Mouse (Mus musculus) stomach, embryonic 14.5 days (tissue): Measurements from ENCODE around the gene Sgsm2. TPM values are rescaled to one million over a fixed set of nuclear protein-coding genes. Genes with fewer than 3 reads are reported as not detected.

Source experiments
- ATAC-seq: fragments of 200-750 bp; cut with Nextera tagmentation; 2 replicates; pipeline ENCODE4 v1.8.0; 2017; ENCODE audit warnings: low read depth, moderate TSS enrichment; ENCODE audit not compliant: insufficient number of reproducible peaks, insufficient read depth, low FRiP score
- H3K27ac ChIP-seq: fragments of 300-500 bp; sonication (generic); 2 replicates; pipeline ENCODE4 v1.5.1; 2014; ENCODE audit warnings: mild to moderate bottlenecking, low read length, moderate library complexity, mixed read lengths
- H3K27me3 ChIP-seq: fragments of 300-500 bp; sonication (generic); 2 replicates; pipeline ENCODE4 v1.6.1; 2014; ENCODE audit warnings: low read length, control low read depth, mixed read lengths; ENCODE audit not compliant: control insufficient read depth, insufficient read depth
- H3K36me3 ChIP-seq: fragments of 300-500 bp; sonication (generic); 2 replicates; pipeline ENCODE4 v1.6.1; 2014; ENCODE audit warnings: mild to moderate bottlenecking, control low read depth, low read length, moderate library complexity, mixed read lengths; ENCODE audit not compliant: control insufficient read depth, insufficient read depth
- H3K4me1 ChIP-seq: fragments of 300-500 bp; sonication (generic); 2 replicates; pipeline ENCODE4 v1.6.1; 2014; ENCODE audit warnings: low read length, control low read depth, mixed read lengths; ENCODE audit not compliant: control insufficient read depth, insufficient read depth
- H3K4me2 ChIP-seq: fragments of 300-500 bp; sonication (generic); replicated peaks from 2 replicates; pipeline ENCODE4 v1.6.1; 2014; ENCODE audit warnings: low read depth, low read length, control low read depth
- H3K4me3 ChIP-seq: fragments of 300-500 bp; sonication (generic); 2 replicates; pipeline ENCODE4 v1.5.1; 2014; ENCODE audit warnings: low read depth, low read length, control low read depth
- H3K9ac ChIP-seq: fragments of 300-500 bp; sonication (generic); replicated peaks from 2 replicates; pipeline ENCODE4 v1.6.1; 2014; ENCODE audit warnings: low read depth, mild to moderate bottlenecking, control low read depth, low read length, moderate library complexity, mixed read lengths
- H3K9me3 ChIP-seq: fragments of 300-500 bp; sonication (generic); 2 replicates; pipeline ENCODE4 v1.6.1; 2016; ENCODE audit warnings: low read depth, low read length, control low read depth; ENCODE audit not compliant: control insufficient read depth
- WGBS: fragments of 180-500 bp; shearing (Covaris S2); extraction: QIAGEN DNeasy Blood & Tissue Kit; methylation state at CpG from one replicate; pipeline ENCODE4 v1.1.7; 2014; 5-methylcytosine and 5-hydroxymethylcytosine counted together
- polyA plus RNA-seq: library from polyadenylated mRNA; unstranded; fragments of >200 nt; fragmentation: Nextera tagmentation; extraction: Ambion mirVana; gene quantifications from 2 replicates; pipeline ENCODE4 v1.2.1, GENCODE M21; 2014

Sgsm2 gene
- polyA plus RNA-seq, 1 experiment from 2014 or later, result 6.9 TPM

- 66% methylated on average over 6 of the region's 6 CpGs for WGBS
- no peaks in the 10 kb centered on the region for H3K9me3 ChIP-seq
- no peak overlapping the region for H3K27ac ChIP-seq
- no peak overlapping the region for H3K9ac ChIP-seq
- H3K36me3 ChIP-seq, result peaks cover 9% of the 10 kb centered on the region
- no peak for ATAC-seq
- no peaks in the 10 kb centered on the region for H3K27me3 ChIP-seq
- H3K4me3 ChIP-seq, result no peak overlapping the region
- H3K4me2 ChIP-seq, result no peak overlapping the region
- H3K4me1 ChIP-seq, result no peaks in the 10 kb centered on the region
Measured at GRCm38 (mm10) chr11:74919249-74919648, 22.4 kb upstream of the Sgsm2 start.

- H3K9ac ChIP-seq, result no peak overlapping the region
- no peak overlapping the region for H3K27ac ChIP-seq
- no peaks in the 10 kb centered on the region for H3K27me3 ChIP-seq
- no peak overlapping the region for H3K4me3 ChIP-seq
- WGBS, result 72% methylated on average over 3 of the region's 3 CpGs
- no peaks in the 10 kb centered on the region for H3K9me3 ChIP-seq
- peaks cover 27% of the 10 kb centered on the region for H3K36me3 ChIP-seq
- no peak overlapping the region for H3K4me2 ChIP-seq
- no peaks in the 10 kb centered on the region for H3K4me1 ChIP-seq
- ATAC-seq, result no peak
Measured at GRCm38 (mm10) chr11:74912492-74912891, 15.6 kb upstream of the Sgsm2 start.

GRCm38 (mm10) chr11:74909978-74910377 lies 13.1 kb upstream of the Sgsm2 start:
- ATAC-seq, result no peak
- no peak overlapping the region for H3K4me2 ChIP-seq

GRCm38 (mm10) chr11:74908618-74909399 lies 11.9 kb upstream of the Sgsm2 start:
- 68% methylated on average over 12 of the region's 12 CpGs for WGBS
- peaks cover 63% of the 10 kb centered on the region for H3K36me3 ChIP-seq
- ATAC-seq, result no peak

More at GRCm38 (mm10) chr11:74909978-74910377, 13.1 kb upstream of the Sgsm2 start:
- Histone ChIP-seq H3K9ac (no peak overlapping the region), H3K36me3 (peaks cover 51% of the 10 kb centered on the region), H3K27me3 (no peaks in the 10 kb centered on the region), H3K9me3 (no peaks in the 10 kb centered on the region), H3K27ac (no peak overlapping the region), H3K4me1 (no peaks in the 10 kb centered on the region), H3K4me3 (no peak overlapping the region)
- WGBS, result 95% methylated on average over 4 of the region's 4 CpGs

GRCm38 (mm10) chr11:74907850-74908249 lies 11.0 kb upstream of the Sgsm2 start:
- H3K9ac ChIP-seq, result no peak overlapping the region
- peaks cover 72% of the 10 kb centered on the region for H3K36me3 ChIP-seq
- H3K4me3 ChIP-seq, result no peak overlapping the region
- H3K27me3 ChIP-seq, result no peaks in the 10 kb centered on the region
- no peaks in the 10 kb centered on the region for H3K4me1 ChIP-seq
- no peak overlapping the region for H3K27ac ChIP-seq
- H3K9me3 ChIP-seq, result no peaks in the 10 kb centered on the region
- no peak for ATAC-seq
- H3K4me2 ChIP-seq, result no peak overlapping the region
- WGBS, result 93% methylated on average over 6 of the region's 6 CpGs

More at GRCm38 (mm10) chr11:74908618-74909399, 11.9 kb upstream of the Sgsm2 start:
- Histone ChIP-seq H3K27ac (no peak overlapping the region), H3K9me3 (no peaks in the 10 kb centered on the region), H3K9ac (no peak overlapping the region), H3K4me1 (no peaks in the 10 kb centered on the region), H3K4me2 (no peak overlapping the region), H3K27me3 (no peaks in the 10 kb centered on the region), H3K4me3 (no peak overlapping the region)

GRCm38 (mm10) chr11:74902416-74902815 lies 5.6 kb upstream of the Sgsm2 start:
- Histone ChIP-seq H3K4me2 (no peak overlapping the region), H3K4me3 (no peak overlapping the region), H3K9me3 (no peaks in the 10 kb centered on the region), H3K27ac (no peak overlapping the region), H3K4me1 (0 out of 2 replicates have a peak, but pooled peaks cover 9% of the 10 kb centered on the region), H3K36me3 (peaks cover 77% of the 10 kb centered on the region), H3K9ac (no peak overlapping the region), H3K27me3 (no peaks in the 10 kb centered on the region)
- no peak for ATAC-seq
- WGBS, result 87% methylated on average over 5 of the region's 5 CpGs

- Histone ChIP-seq H3K4me3 (no peak overlapping the region), H3K27me3 (no peaks in the 10 kb centered on the region), H3K9ac (no peak overlapping the region), H3K4me1 (0 out of 2 replicates have a peak, but pooled peaks cover 9% of the 10 kb centered on the region), H3K27ac (no peak overlapping the region), H3K9me3 (no peaks in the 10 kb centered on the region), H3K4me2 (no peak overlapping the region), H3K36me3 (peaks cover 69% of the 10 kb centered on the region)
- 69% methylated on average over 6 of the region's 6 CpGs for WGBS
- no peak for ATAC-seq
Measured at GRCm38 (mm10) chr11:74901555-74901954, 4.7 kb upstream of the Sgsm2 start.

- H3K27me3 ChIP-seq, result no peaks in the 10 kb centered on the region
- H3K36me3 ChIP-seq, result peaks cover 38% of the 10 kb centered on the region
- no peak for ATAC-seq
- WGBS, result under 1% methylated on average over 7 of the region's 7 CpGs
- H3K9ac ChIP-seq, result peak overlapping the region; percentile 51
- 0 out of 2 replicates have a peak, but pooled peaks cover 12% of the 10 kb centered on the region for H3K4me1 ChIP-seq
- peak overlapping the region; percentile 80; the same call in 1 of the 2 replicates for H3K27ac ChIP-seq
- peak overlapping the region; percentile 77 for H3K4me3 ChIP-seq
- peak overlapping the region; percentile 76 for H3K4me2 ChIP-seq
- no peaks in the 10 kb centered on the region for H3K9me3 ChIP-seq
Measured at GRCm38 (mm10) chr11:74898517-74898827, 1.6 kb upstream of the Sgsm2 start.
